Mouse (Mus musculus) adrenal gland, postnatal 25 days (tissue): ENCODE results near the gene Tnrc6b. TPM values are rescaled to one million over a fixed set of nuclear protein-coding genes. Genes with fewer than 3 reads are reported as not detected.

Experiments used
- DNase-seq: peaks from one replicate; pipeline ENCODE4 v3.0.0; 2021; ENCODE audit warnings: mixed read lengths
- total RNA-seq: library from RNA; stranded (reverse); gene quantifications from 2 replicates; pipeline ENCODE4 v1.2.3, GENCODE M21; 2021

Gene Tnrc6b
- total RNA-seq, 1 experiment from 2014 or later: 83.4 TPM

GRCm38 (mm10) chr15:80792556-80792955 is 81.4 kb downstream of the Tnrc6b start:
- no peak for DNase-seq

- DNase-seq: no peak
Measured at GRCm38 (mm10) chr15:80795076-80795475, 84.0 kb downstream of the Tnrc6b start.

- peak; percentile 25 for DNase-seq
Measured at GRCm38 (mm10) chr15:80797757-80798156, 86.6 kb downstream of the Tnrc6b start.

GRCm38 (mm10) chr15:80798367-80799073 is 87.4 kb downstream of the Tnrc6b start:
- peak; percentile 75 for DNase-seq

- DNase-seq: peak; percentile 40
Measured at GRCm38 (mm10) chr15:80799074-80799633, 88.0 kb downstream of the Tnrc6b start.

- peak; percentile 19 for DNase-seq
Measured at GRCm38 (mm10) chr15:80799634-80800137, 88.6 kb downstream of the Tnrc6b start.

DNA sequence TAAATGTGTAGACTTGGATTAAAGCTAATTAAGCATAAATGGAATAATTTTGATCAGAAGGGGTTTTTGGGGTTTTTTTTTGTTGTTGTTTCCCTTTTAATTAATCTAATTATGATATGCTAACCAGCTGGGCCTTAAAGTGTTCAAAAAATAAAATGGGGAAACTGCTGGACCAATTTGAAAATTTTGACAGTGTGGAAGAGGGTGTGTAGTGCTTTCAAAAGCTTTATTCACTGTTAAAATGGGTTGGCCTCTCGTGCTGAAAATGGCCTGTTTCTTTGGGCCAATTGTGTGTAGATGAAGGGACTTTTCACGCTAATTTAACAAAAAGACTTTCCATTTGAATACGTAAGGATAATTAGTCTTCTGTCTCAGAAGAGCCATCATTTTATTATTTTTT is 89.1 kb downstream of the Tnrc6b start:
- DNase-seq: no peak

DNA sequence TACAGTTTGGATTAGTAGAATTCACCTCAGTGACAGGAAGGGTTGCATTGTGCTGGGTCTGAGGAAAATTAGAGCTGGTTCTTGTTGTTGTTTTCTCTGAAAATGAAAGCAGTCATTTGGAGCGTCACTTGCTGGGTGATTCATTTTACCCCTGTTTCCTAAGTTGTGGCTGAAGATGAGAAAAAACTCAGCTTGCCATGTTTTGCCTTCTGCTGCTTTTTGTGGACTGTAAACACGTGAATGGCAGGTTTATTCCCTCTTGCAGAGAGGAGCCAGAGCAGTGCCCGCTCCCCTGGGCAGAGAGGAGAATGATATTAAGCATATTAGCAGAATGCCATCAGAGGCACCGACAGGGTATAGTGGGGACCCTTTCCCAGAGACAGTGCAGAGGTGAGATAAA is 89.7 kb downstream of the Tnrc6b start:
- DNase-seq: no peak

DNA sequence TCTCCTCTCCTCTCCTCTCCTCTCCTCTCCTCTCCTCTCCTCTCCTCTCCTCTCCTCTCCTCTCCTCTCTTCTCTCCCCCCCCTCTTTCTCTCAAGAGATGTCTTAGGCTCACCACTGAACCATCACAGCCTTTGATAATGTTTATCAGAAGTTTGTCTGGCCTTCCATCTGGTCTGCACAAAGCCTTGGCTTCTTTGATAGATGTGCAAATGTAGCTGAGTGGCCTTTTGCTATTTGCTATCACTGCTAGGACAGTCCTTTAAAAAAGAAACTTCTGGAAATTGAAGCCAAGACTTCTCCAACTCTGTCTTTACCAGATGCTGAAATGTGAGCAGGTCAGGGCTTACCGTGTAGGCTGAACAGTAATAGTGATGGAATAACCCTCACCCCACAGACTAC is 90.5 kb downstream of the Tnrc6b start:
- DNase-seq: no peak

- DNase-seq: no peak
Measured at GRCm38 (mm10) chr15:80807162-80807561, 96.0 kb downstream of the Tnrc6b start.

GRCm38 (mm10) chr15:80810226-80810625 is 99.1 kb downstream of the Tnrc6b start:
- no peak for DNase-seq

DNA sequence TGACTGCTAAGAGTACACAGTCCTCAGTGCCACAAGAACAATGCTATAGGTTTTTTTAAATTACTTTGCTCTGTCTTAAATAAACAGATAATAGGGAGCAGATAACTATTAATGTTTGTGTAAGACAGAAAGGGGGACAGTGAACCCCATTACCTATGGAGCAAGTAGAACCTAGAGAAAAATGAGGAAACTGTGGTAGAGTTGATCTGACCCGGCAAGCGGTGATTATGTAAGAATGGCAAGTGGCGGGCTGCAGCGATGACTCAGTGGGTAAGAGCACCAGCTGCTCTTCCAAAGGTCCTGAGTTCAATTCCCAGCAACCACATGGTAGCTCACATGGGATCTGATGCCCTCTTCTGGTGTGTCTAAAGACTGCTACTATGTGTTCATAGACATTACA is 101.7 kb downstream of the Tnrc6b start:
- DNase-seq: no peak

GRCm38 (mm10) chr15:80814792-80815191 is 103.7 kb downstream of the Tnrc6b start:
- no peak for DNase-seq

GRCm38 (mm10) chr15:80822276-80822675 is 111.2 kb downstream of the Tnrc6b start:
- no peak for DNase-seq

GRCm38 (mm10) chr15:80831170-80831569 is 120.1 kb downstream of the Tnrc6b start:
- DNase-seq: no peak

DNA sequence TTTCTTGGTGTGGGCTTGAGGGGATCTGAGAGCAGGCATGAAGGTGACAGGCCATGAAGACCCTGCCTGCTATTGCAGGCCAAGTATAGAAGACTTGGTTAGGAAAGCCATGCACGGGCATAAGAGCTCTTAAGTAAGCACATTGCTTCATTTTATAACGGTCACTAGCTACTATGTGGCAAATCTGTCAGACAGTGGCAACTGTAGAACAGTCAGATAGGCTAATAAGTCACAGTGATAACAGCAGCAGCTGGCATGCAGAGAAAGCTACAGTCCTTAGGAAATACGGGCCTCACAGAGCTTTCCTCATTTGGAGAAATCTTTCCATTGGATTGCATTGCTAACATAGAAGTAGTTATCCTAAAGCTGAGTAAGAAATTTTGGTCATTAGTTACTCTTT is 121.7 kb downstream of the Tnrc6b start:
- no peak for DNase-seq

DNA sequence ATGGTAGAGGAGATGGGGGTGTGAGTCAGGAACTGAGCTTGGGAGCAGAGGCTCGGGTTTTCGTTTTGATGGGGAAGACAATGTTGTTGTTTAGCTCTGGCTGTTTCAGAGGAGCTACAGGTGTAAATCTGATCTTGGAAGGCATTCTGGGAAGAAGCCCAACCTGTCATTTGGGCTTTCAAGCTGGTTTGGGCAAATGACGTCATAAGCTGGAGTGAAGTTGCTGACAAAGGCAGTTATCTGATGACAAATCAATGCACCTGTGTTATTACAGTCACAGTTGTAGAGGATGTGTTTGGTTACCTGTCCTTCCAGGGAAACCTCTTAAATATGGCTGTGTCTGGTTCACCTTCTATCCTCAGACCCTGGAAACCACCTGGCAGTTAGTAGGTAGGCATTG is 125.1 kb downstream of the Tnrc6b start:
- no peak for DNase-seq

DNA sequence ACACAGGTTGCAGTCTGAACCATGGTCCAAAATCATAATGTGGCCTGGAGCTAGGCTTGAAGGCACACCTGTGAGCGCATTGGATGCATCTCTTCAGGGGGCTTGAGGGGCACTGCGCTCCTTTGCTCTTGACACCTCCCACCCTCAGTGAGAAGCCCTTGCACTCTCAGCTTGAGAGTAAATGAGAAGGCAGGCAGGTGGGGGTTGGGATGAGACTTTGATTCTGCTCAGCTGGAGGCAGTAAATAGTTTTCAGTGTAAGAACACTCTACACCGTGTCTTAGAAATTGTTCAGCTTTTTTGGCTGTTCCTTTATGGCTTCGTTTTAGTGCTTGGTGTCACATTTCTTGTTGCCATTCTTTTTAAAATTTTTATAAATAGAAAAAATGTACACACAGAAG is 127.7 kb downstream of the Tnrc6b start:
- DNase-seq: no peak

DNA sequence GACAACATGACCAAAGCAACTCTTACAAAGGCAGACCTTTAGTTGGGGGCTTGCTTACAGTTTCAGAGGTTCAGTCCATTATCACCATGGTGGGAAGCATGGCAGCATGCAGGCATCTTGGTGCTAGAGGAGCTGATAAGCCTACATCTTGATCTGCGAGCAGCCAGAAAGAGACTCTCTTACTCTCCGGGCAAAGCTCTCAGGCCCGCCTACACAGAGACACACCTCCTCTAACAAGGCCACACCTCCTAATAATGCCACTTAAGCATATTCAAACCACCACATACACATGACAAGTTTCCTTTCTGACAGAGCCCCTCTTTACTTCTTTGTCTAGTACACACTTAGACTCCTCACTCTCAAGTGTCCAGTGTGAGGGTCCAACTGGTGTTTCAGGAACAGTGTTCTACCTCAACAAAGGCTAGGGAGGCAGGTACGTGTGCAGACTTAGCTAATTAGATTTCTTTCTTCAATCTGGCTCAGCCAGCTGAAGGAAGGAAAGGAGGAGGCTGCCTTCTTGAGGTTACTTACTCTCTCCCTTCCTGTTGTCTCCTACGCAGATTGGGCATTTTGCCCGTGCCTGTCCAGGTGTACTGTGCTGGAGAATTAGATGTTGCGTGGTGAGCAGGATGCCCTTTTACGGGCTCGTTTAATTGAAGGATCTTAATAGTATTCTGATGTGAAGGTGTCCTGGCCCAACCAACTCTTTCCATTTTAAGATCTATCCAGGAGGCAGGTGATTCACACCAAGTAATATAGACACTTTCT is 128.7 kb downstream of the Tnrc6b start:
- DNase-seq: no peak

GRCm38 (mm10) chr15:80844262-80844661 is 133.1 kb downstream of the Tnrc6b start:
- no peak for DNase-seq

- DNase-seq: no peak
Measured at GRCm38 (mm10) chr15:80844926-80845325, 133.8 kb downstream of the Tnrc6b start.

GRCm38 (mm10) chr15:80850004-80850403 is 138.9 kb downstream of the Tnrc6b start:
- no peak for DNase-seq
